Mouse (Mus musculus): Measurements from ENCODE around the gene Prcc. TPM values are rescaled to one million over a fixed set of nuclear protein-coding genes. Genes with fewer than 3 reads are reported as not detected.

Prcc gene
- polyA plus RNA-seq, 2 experiments, result 15.8 to 48.5 TPM

GRCm38 (mm10) chr3:87809322-87809962, 76.0 kb downstream of the Prcc start:
- H3K36me3 ChIP-seq (ENCODE audit: control insufficient read depth, insufficient read depth, low read length), result no peaks in the 10 kb centered on the region
- H3K4me2 ChIP-seq (replicated peaks; ENCODE audit: low read depth, low read length, severe bottlenecking), result peak overlapping the region; percentile 31
- no peak overlapping the region for H3K27ac ChIP-seq (replicated peaks; ENCODE audit: low read depth, low read length)
- no peak overlapping the region for H3K9ac ChIP-seq (ENCODE audit: low read depth, low read length, severe bottlenecking)
- 7% methylated on average over 28 of the region's 28 CpGs for WGBS
- peaks cover 32% of the 10 kb centered on the region for H3K27me3 ChIP-seq (ENCODE audit: control insufficient read depth, insufficient read depth, low read length)
- TF ChIP-seq POLR2A (IDR thresholded peaks at IDR 0.05; ENCODE audit: borderline replicate concordance, extremely low read depth, insufficient read depth, insufficient read length), result no peak
- H3K4me1 ChIP-seq (ENCODE audit: control insufficient read depth, insufficient read depth, low read length), result no peaks in the 10 kb centered on the region; the same call in 1 of the 2 replicates
- ATAC-seq (ENCODE audit: low FRiP score, low read depth) (peak; percentile 47; the same call in 1 of the 2 replicates), DNase-seq (ENCODE audit: low spot score) (no peak)
- H3K4me3 ChIP-seq (replicated peaks; ENCODE audit: low read length), result peak overlapping the region; percentile 21
- no peaks in the 10 kb centered on the region; the same call in 1 of the 2 replicates for H3K9me3 ChIP-seq (ENCODE audit: control insufficient read depth, low read length)

Other genes with a start within 250 kb of the Prcc start
- gene Lrrc71, start 137.0 kb downstream of the Prcc start, polyA plus RNA-seq (2012; rRNA removed), result 0.28 and 0.52 TPM in 2 replicates
- 0.33 and 0.83 TPM in 2 replicates for gene Lrrc71, start 137.0 kb downstream of the Prcc start, polyA plus RNA-seq (2014; fragmentation: Nextera tagmentation; extraction: Ambion mirVana)
- gene Ntrk1, start 90.4 kb downstream of the Prcc start, polyA plus RNA-seq (2012; rRNA removed), result 2.7 and 3.7 TPM in 2 replicates
- 1.3 and 2.1 TPM in 2 replicates for gene Ntrk1, start 90.4 kb downstream of the Prcc start, polyA plus RNA-seq (2014; fragmentation: Nextera tagmentation; extraction: Ambion mirVana)
- gene Insrr, start 88.7 kb downstream of the Prcc start, polyA plus RNA-seq (2012; rRNA removed), result 1.4 and 1.7 TPM in 2 replicates
- gene Insrr, start 88.7 kb downstream of the Prcc start, polyA plus RNA-seq (2014; fragmentation: Nextera tagmentation; extraction: Ambion mirVana), result 0.22 and 0.35 TPM in 2 replicates
- gene Pear1, start 61.3 kb downstream of the Prcc start, polyA plus RNA-seq (2012; rRNA removed), result 47.2 and 65.4 TPM in 2 replicates
- 21.5 and 27.0 TPM in 2 replicates for gene Pear1, start 61.3 kb downstream of the Prcc start, polyA plus RNA-seq (2014; fragmentation: Nextera tagmentation; extraction: Ambion mirVana)
- 0.08 and 0.18 TPM in 2 replicates for gene Sh2d2a, start 38.9 kb downstream of the Prcc start, polyA plus RNA-seq (2012; rRNA removed)
- not detected in 2 replicates for gene Sh2d2a, start 38.9 kb downstream of the Prcc start, polyA plus RNA-seq (2014; fragmentation: Nextera tagmentation; extraction: Ambion mirVana)
- 160 and 203 TPM in 2 replicates for gene Hdgf, start 20.7 kb upstream of the Prcc start, polyA plus RNA-seq (2012; rRNA removed)
- gene Hdgf, start 20.7 kb upstream of the Prcc start, polyA plus RNA-seq (2014; fragmentation: Nextera tagmentation; extraction: Ambion mirVana), result 260 and 268 TPM in 2 replicates
- gene Mrpl24, start 33.9 kb upstream of the Prcc start, polyA plus RNA-seq (2012; rRNA removed), result 88.6 and 124 TPM in 2 replicates
- 66.2 and 75.7 TPM in 2 replicates for gene Mrpl24, start 33.9 kb upstream of the Prcc start, polyA plus RNA-seq (2014; fragmentation: Nextera tagmentation; extraction: Ambion mirVana)
- 35.7 and 39.7 TPM in 2 replicates for gene Isg20l2, start 44.7 kb upstream of the Prcc start, polyA plus RNA-seq (2012; rRNA removed)
- gene Isg20l2, start 44.7 kb upstream of the Prcc start, polyA plus RNA-seq (2014; fragmentation: Nextera tagmentation; extraction: Ambion mirVana), result 26.7 and 27.0 TPM in 2 replicates
- gene Rrnad1, start 45.1 kb upstream of the Prcc start, polyA plus RNA-seq (2012; rRNA removed), result 53.6 and 61.8 TPM in 2 replicates
- 15.6 and 18.7 TPM in 2 replicates for gene Rrnad1, start 45.1 kb upstream of the Prcc start, polyA plus RNA-seq (2014; fragmentation: Nextera tagmentation; extraction: Ambion mirVana)
- 176 and 192 TPM in 2 replicates for gene Crabp2, start 63.1 kb upstream of the Prcc start, polyA plus RNA-seq (2012; rRNA removed)
- 267 and 331 TPM in 2 replicates for gene Crabp2, start 63.1 kb upstream of the Prcc start, polyA plus RNA-seq (2014; fragmentation: Nextera tagmentation; extraction: Ambion mirVana)
- 28.4 and 36.0 TPM in 2 replicates for gene Nes, start 85.5 kb upstream of the Prcc start, polyA plus RNA-seq (2012; rRNA removed)
- 24.5 and 28.7 TPM in 2 replicates for gene Nes, start 85.5 kb upstream of the Prcc start, polyA plus RNA-seq (2014; fragmentation: Nextera tagmentation; extraction: Ambion mirVana)
- 1.6 and 1.8 TPM in 2 replicates for gene Bcan, start 114.6 kb upstream of the Prcc start, polyA plus RNA-seq (2012; rRNA removed)
- 0.39 and 0.41 TPM in 2 replicates for gene Bcan, start 114.6 kb upstream of the Prcc start, polyA plus RNA-seq (2014; fragmentation: Nextera tagmentation; extraction: Ambion mirVana)
- 0.29 and 0.63 TPM in 2 replicates for gene Hapln2, start 142.0 kb upstream of the Prcc start, polyA plus RNA-seq (2012; rRNA removed)
- gene Hapln2, start 142.0 kb upstream of the Prcc start, polyA plus RNA-seq (2014; fragmentation: Nextera tagmentation; extraction: Ambion mirVana), result 0.15 and 0.22 TPM in 2 replicates
- 8.3 and 16.2 TPM in 2 replicates for gene Gpatch4, start 157.5 kb upstream of the Prcc start, polyA plus RNA-seq (2012; rRNA removed)
- 29.7 and 30.2 TPM in 2 replicates for gene Gpatch4, start 157.5 kb upstream of the Prcc start, polyA plus RNA-seq (2014; fragmentation: Nextera tagmentation; extraction: Ambion mirVana)
- gene Naxe, start 172.9 kb upstream of the Prcc start, polyA plus RNA-seq (2012; rRNA removed), result 101 and 123 TPM in 2 replicates
- 203 and 215 TPM in 2 replicates for gene Naxe, start 172.9 kb upstream of the Prcc start, polyA plus RNA-seq (2014; fragmentation: Nextera tagmentation; extraction: Ambion mirVana)
- 0.03 TPM in 1 of 2 replicates, not detected in the other for gene Ttc24, start 192.7 kb upstream of the Prcc start, polyA plus RNA-seq (2012; rRNA removed)
- gene Ttc24, start 192.7 kb upstream of the Prcc start, polyA plus RNA-seq (2014; fragmentation: Nextera tagmentation; extraction: Ambion mirVana), result not detected in 2 replicates
- 38.8 and 50.5 TPM in 2 replicates for gene Iqgap3, start 196.4 kb upstream of the Prcc start, polyA plus RNA-seq (2012; rRNA removed)
- 20.0 and 21.0 TPM in 2 replicates for gene Iqgap3, start 196.4 kb upstream of the Prcc start, polyA plus RNA-seq (2014; fragmentation: Nextera tagmentation; extraction: Ambion mirVana)

Measured in limb, embryonic 14.5 days (tissue).